Mouse (Mus musculus) lung, embryonic 16.5 days (tissue): ENCODE results near the gene Pex12. TPM values are rescaled to one million over a fixed set of nuclear protein-coding genes. Genes with fewer than 3 reads are reported as not detected.
A peak's percentile ranks its signal among the peaks of the same experiment; 100 is the strongest.

Source experiments
- ATAC-seq: fragments of 200-750 bp; cut with Nextera tagmentation; 2 replicates; pipeline ENCODE4 v1.8.0; 2017; ENCODE audit warnings: low read depth, mild to moderate bottlenecking, moderate library complexity
- H3K27ac ChIP-seq: fragments of 300-500 bp; sonication (generic); 2 replicates; pipeline ENCODE4 v1.5.1; 2014; ENCODE audit warnings: mild to moderate bottlenecking, control low read depth, low read length
- H3K27me3 ChIP-seq: fragments of 300-500 bp; sonication (generic); 2 replicates; pipeline ENCODE4 v1.6.1; 2014; ENCODE audit warnings: low read depth, low read length, mixed read lengths; ENCODE audit not compliant: control insufficient read depth, insufficient read depth
- H3K36me3 ChIP-seq: fragments of 300-500 bp; sonication (generic); 2 replicates; pipeline ENCODE4 v1.6.1; 2014; ENCODE audit warnings: low read length; ENCODE audit not compliant: control insufficient read depth, insufficient read depth
- H3K4me1 ChIP-seq: fragments of 300-500 bp; sonication (generic); replicated peaks from 2 replicates; pipeline ENCODE4 v1.6.1; 2014; ENCODE audit warnings: low read length, mixed read lengths; ENCODE audit not compliant: control insufficient read depth, insufficient read depth
- H3K4me2 ChIP-seq: fragments of 300-500 bp; sonication (generic); 2 replicates; pipeline ENCODE4 v1.6.1; 2014; ENCODE audit warnings: low read depth, low read length, control low read depth
- H3K4me3 ChIP-seq: fragments of 300-500 bp; sonication (generic); 2 replicates; pipeline ENCODE4 v1.5.1; 2014; ENCODE audit warnings: mild to moderate bottlenecking, low read length, control low read depth
- H3K9ac ChIP-seq: fragments of 300-500 bp; sonication (generic); 2 replicates; pipeline ENCODE4 v1.6.1; 2014; ENCODE audit warnings: low read length, control low read depth
- H3K9me3 ChIP-seq: fragments of 300-500 bp; sonication (generic); 2 replicates; pipeline ENCODE4 v1.6.1; 2016; ENCODE audit warnings: low read length; ENCODE audit not compliant: control insufficient read depth
- WGBS: fragments of 180-500 bp; shearing (Covaris S2); extraction: QIAGEN DNeasy Blood & Tissue Kit; methylation state at CpG from one replicate; pipeline ENCODE4 v1.1.7; 2014; 5-methylcytosine and 5-hydroxymethylcytosine counted together
- polyA plus RNA-seq: library from polyadenylated mRNA; unstranded; fragments of >200 nt; fragmentation: Nextera tagmentation; extraction: Ambion mirVana; gene quantifications from 2 replicates; pipeline ENCODE4 v1.2.1, GENCODE M21; 2015

Pex12 gene
- polyA plus RNA-seq, 1 experiment from 2014 or later = 13.1 TPM

DNA sequence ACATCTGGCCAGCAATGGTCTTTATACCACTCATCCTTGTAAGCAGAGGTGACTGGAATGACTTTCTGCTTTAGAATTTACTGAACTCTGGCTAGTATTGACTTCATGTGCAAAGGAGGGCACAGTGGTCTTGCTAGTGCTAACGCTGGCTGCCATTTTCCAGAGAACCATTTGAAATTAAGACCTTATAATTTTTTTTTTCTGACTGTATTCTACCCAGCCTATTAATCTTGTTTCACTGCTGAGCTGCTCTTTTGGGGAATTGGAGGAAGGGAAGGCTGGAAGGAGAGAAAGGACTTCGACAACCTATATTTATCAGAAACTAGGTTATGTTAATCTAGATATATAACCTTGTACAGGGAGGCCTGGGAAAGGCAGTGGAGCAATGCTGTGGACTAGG lies 2.1 kb upstream of the Pex12 start:
- 79% methylated on average over 2 of the region's 2 CpGs for WGBS
- ATAC-seq = no peak
- Histone ChIP-seq H3K4me1 (peaks cover 12% of the 10 kb centered on the region), H3K9me3 (no peaks in the 10 kb centered on the region), H3K4me3 (no peak overlapping the region), H3K4me2 (peak overlapping the region; percentile 17; the same call in 1 of the 2 replicates), H3K27ac (no peak overlapping the region), H3K27me3 (no peaks in the 10 kb centered on the region), H3K36me3 (no peaks in the 10 kb centered on the region), H3K9ac (no peak overlapping the region)

DNA sequence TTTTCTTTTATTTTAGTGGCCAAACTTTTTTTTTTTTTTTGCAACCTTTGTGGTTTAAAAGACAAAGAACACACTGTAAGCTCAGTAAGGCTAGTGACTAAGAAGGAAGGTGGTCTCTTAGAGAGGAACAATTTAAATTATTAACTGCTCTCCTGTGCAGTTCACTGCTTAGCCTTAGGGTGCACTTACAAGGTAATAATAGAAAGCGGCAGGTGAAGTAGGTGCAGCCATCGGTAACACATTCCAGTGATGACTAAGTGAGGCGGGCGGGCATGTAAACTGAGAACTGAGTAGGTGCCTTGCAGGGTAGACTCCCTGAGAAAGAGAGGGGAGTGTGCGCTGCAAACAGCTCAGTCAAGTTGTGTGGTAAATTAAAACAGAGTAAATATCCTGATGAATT lies 1.4 kb upstream of the Pex12 start:
- Histone ChIP-seq H3K36me3 (no peaks in the 10 kb centered on the region), H3K4me3 (peak overlapping the region; percentile 24), H3K9me3 (no peaks in the 10 kb centered on the region), H3K4me2 (peak overlapping the region; percentile 79), H3K27ac (no peak overlapping the region; the same call in 1 of the 2 replicates), H3K4me1 (peaks cover 12% of the 10 kb centered on the region), H3K9ac (peak overlapping the region; percentile 58), H3K27me3 (no peaks in the 10 kb centered on the region)
- no peak; the same call in 1 of the 2 replicates for ATAC-seq
- WGBS = 36% methylated on average over 5 of the region's 5 CpGs

- 8% methylated on average over 10 of the region's 10 CpGs for WGBS
- H3K4me2 ChIP-seq = peak overlapping the region; percentile 67
- H3K36me3 ChIP-seq = no peaks in the 10 kb centered on the region
- peak overlapping the region; percentile 67 for H3K4me3 ChIP-seq
- no peak for ATAC-seq
- H3K27ac ChIP-seq = peak overlapping the region; percentile 88
- no peaks in the 10 kb centered on the region for H3K27me3 ChIP-seq
- H3K4me1 ChIP-seq = peaks cover 20% of the 10 kb centered on the region
- peak overlapping the region; percentile 84 for H3K9ac ChIP-seq
- no peaks in the 10 kb centered on the region for H3K9me3 ChIP-seq
Measured at GRCm38 (mm10) chr11:83302124-83302523, 262 bp downstream of the Pex12 start.

- no peak overlapping the region for H3K4me3 ChIP-seq
- 61% methylated on average over 2 of the region's 2 CpGs for WGBS
- 0 out of 2 replicates have a peak, but pooled peaks cover 2% of the 10 kb centered on the region for H3K36me3 ChIP-seq
- H3K27ac ChIP-seq = no peak overlapping the region
- ATAC-seq = no peak
- H3K4me1 ChIP-seq = peaks cover 20% of the 10 kb centered on the region
- H3K27me3 ChIP-seq = no peaks in the 10 kb centered on the region
- H3K4me2 ChIP-seq = no peak overlapping the region
- no peak overlapping the region for H3K9ac ChIP-seq
- H3K9me3 ChIP-seq = no peaks in the 10 kb centered on the region
Measured at GRCm38 (mm10) chr11:83301431-83301831, 955 bp downstream of the Pex12 start.

DNA sequence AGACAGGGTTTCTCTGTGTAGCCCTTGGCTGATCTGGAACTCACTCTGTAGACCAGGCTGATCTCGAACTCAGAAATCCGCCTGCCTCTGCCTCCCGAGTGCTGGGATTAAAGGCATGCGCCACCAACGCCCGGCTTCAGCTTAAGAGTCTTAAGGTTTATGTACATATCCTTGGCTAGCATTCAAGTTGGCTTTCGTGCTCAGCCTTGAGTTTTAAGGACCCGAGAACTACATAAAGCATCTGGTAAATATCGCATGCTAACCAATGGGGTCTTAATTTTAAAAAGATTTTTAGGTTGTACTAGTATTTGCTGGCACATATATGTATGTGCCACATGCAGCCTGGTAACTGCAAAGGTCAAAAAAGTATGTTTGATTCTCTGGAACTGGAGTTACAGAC lies 2.7 kb downstream of the Pex12 start:
- ATAC-seq = no peak
- H3K36me3 ChIP-seq = peaks cover 7% of the 10 kb centered on the region; the same call in 1 of the 2 replicates
- no peak overlapping the region for H3K9ac ChIP-seq
- H3K27ac ChIP-seq = no peak overlapping the region
- H3K27me3 ChIP-seq = no peaks in the 10 kb centered on the region
- no peaks in the 10 kb centered on the region for H3K9me3 ChIP-seq
- WGBS = 84% methylated on average over 9 of the region's 9 CpGs
- H3K4me3 ChIP-seq = no peak overlapping the region
- H3K4me1 ChIP-seq = peaks cover 19% of the 10 kb centered on the region
- no peak overlapping the region for H3K4me2 ChIP-seq

DNA sequence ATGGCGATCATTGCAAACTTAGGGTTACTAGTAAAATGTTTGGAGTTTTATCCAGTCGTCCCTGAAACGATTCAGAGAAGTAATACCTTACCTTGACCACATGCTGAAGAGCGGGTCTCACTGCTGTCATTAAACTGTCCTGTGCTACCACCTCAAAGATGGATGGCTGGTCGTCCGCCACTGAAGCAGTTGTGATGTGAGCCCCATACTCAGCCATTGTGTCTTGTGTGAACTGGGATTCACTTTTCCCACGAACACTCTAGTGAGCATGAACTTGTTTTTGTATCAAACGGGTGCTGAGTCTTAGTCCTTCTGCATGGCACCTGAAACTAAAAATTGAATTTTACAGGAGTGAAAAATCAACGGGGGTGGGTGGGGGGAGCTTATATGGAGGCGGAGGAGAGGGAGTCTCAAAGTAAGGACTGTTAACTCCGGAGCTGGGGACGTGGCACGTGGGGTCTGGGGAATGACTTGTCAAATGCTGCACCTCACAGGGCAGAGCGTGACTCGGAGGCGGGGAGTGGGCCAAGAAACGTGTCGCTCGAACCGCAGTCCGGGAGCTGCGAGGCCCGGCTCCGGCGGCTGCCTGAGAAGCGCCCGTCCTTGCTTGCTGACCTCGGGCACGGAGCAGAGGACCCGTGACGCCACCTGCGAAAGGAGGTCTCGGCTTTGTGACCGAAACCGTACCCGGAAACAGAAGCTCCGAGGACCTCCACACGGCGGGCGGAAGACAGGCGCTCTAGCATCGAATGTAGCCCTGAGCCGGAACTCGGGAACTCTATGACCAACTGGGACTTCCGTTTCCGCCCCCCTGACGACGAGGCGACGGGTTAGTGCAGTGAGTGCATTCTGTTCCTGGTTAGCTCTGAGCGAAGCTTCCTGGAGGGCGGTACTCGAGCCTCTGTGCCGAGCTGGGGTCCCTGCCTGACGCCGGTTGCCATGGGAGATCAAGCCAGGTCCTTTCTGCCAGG lies 3.9 kb downstream of the Pex12 start, which contains the start of gene Ap2b1:
Gene Ap2b1, plus strand, starts transcription at position 800 of the 971 bp plus-strand sequence.
- Histone ChIP-seq H3K9ac (peak within 1 kb of the TSS; percentile 94), H3K4me3 (peak within 1 kb of the TSS; percentile 90), H3K4me2 (peak within 1 kb of the TSS; percentile 88), H3K27ac (peak within 1 kb of the TSS; percentile 95), H3K27me3 (no peaks in the 10 kb centered on the region), H3K36me3 (peaks cover 7% of the 10 kb centered on the region; the same call in 1 of the 2 replicates), H3K4me1 (peaks cover 9% of the 10 kb centered on the region; the same call in 1 of the 2 replicates), H3K9me3 (no peaks in the 10 kb centered on the region)
- 2% methylated on average over 56 of the region's 56 CpGs for WGBS
- ATAC-seq = peak; percentile 93

DNA sequence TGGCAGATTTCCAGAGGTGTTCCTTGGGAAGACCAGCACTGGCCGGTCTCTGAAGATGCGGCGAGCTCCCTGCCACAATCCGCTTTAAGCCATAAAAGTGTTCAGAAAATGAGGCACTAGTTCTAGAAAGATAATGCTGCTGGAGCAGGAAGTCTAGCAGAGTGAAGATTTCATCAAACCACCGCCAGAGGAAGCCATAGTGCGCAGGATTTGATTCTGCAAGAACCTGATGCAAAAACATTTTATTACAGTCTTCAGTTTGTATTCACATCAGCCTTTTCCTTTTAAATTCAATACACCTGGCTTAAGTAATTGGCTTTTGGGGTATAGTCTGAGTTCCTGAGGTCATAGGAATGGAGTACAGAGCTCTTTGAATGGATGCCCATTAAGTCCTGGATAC lies 4.6 kb downstream of the Pex12 start:
- no peak for ATAC-seq
- H3K36me3 ChIP-seq = peaks cover 7% of the 10 kb centered on the region; the same call in 1 of the 2 replicates
- 75% methylated on average over 6 of the region's 6 CpGs for WGBS
- peak overlapping the region; percentile 94 for H3K9ac ChIP-seq
- H3K4me3 ChIP-seq = peak overlapping the region; percentile 90
- peak overlapping the region; percentile 88 for H3K4me2 ChIP-seq
- H3K9me3 ChIP-seq = no peaks in the 10 kb centered on the region
- peaks cover 14% of the 10 kb centered on the region for H3K4me1 ChIP-seq
- H3K27ac ChIP-seq = no peak overlapping the region
- no peaks in the 10 kb centered on the region for H3K27me3 ChIP-seq

DNA sequence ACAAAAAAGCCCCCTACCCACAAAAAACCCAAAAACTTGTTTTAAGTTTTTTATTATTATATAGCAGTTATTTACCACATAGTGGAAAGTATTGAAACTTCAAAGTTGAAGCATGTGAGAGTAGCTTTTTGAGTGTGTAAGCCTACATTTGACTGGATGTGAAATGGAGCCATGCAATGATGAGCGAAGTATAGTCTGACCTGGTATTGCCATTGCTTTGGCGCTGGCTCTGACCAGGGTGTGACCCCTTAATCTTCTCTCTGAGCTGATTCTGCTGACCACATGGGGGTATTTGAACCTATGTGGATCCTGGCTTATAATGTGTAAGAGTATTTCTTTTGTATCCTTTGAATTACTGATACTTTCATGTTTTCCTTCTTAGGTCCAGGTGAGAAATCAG lies 8.3 kb downstream of the Pex12 start:
- peaks cover 21% of the 10 kb centered on the region for H3K4me1 ChIP-seq
- H3K9me3 ChIP-seq = no peaks in the 10 kb centered on the region
- H3K9ac ChIP-seq = no peak overlapping the region
- no peak overlapping the region for H3K4me2 ChIP-seq
- H3K36me3 ChIP-seq = peaks cover 7% of the 10 kb centered on the region; the same call in 1 of the 2 replicates
- WGBS = 89% methylated on average over 2 of the region's 2 CpGs
- no peak overlapping the region for H3K27ac ChIP-seq
- H3K4me3 ChIP-seq = no peak overlapping the region
- ATAC-seq = no peak
- H3K27me3 ChIP-seq = no peaks in the 10 kb centered on the region

- Histone ChIP-seq H3K27me3 (no peaks in the 10 kb centered on the region), H3K4me1 (peaks cover 20% of the 10 kb centered on the region), H3K9ac (peak overlapping the region; percentile 76), H3K4me2 (peak overlapping the region; percentile 56), H3K4me3 (peak overlapping the region; percentile 59), H3K9me3 (no peaks in the 10 kb centered on the region), H3K36me3 (peaks cover 7% of the 10 kb centered on the region; the same call in 1 of the 2 replicates), H3K27ac (no peak overlapping the region)
- WGBS = 68% methylated on average over 1 of the region's 1 CpGs
- ATAC-seq = no peak
Measured at GRCm38 (mm10) chr11:83293182-83293581, 9.2 kb downstream of the Pex12 start.
